Mouse (Mus musculus): Measurements from ENCODE around the gene Bicc1.

- TF ChIP-seq CTCF (conservative IDR thresholded peaks at IDR 0.05; ENCODE audit: insufficient read depth, insufficient read length, low read depth, low read length) (no peak), POLR2A (IDR thresholded peaks at IDR 0.05; ENCODE audit: low read depth, low read length) (no peak)
These were observed 211.2 kb downstream of the Bicc1 start for GRCm38 (mm10) chr10:70948276-70948675.
